Mouse (Mus musculus): ENCODE data around the gene Ube2ql1.

Gene Ube2ql1

DNA sequence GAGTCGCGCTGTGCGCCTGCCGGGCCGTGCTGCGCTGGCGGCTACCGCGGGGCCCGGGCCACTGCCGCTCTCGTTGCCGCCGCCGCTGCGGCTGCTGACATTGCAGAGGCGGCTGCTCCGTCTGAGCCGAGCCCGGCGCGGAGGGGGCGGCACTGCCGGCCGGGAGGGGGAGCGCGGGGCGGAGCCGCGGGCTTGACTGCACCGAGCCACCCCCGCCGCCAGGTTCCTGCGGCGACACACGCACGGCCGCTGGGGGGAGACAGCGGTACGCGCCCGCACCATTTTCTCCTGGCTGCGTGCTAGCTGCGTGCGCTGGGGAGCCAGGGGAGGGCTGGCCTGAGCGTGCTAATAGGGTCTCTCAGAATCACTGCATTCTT, at the start of gene Ube2ql1:
Gene Ube2ql1, minus strand, starts transcription at position 131 of the 377 bp plus-strand sequence.
- peak; percentile 92 for DNase-seq (ENCODE audit: low read depth, low spot score)

DNA sequence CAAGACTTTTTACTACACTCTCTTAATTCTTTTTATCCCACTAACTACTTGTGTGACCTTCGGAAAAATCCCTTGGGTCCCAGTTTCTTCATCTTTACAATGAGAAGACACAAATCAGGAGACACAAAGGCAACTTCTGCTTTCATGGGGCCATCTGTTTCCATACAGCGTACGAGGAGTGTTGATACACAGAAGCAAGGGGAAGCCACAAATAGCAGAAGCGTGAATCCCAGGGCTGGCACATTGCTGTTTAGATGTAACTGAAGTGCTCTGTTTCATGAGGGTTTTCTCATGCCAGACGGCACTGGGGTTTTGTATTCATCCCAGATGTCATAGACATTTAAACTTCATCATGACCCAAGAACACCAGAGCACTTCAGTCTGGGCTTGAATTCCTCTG, 49.0 kb upstream of the Ube2ql1 start:
- DNase-seq (ENCODE audit: low read depth, low spot score), result no peak

DNA sequence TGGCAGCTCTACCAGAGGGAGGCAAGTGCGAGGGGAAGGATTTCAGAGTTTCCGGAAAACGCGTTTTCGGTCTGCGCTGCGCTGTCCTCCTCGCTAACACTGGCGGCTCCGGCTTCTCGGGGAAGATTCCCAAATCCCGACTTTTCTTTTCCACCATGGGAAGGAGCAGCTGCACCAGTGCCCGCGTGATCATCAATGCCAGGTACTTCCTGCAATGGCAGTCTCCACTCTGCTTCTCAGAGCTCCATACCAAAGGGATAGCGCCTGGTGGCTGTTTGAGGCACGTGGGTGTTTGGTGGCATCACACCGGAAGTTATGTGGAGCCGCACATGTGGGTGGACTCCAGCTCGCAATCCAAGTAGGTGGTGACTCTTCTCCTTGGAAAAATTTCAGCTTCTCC, 38.5 kb upstream of the Ube2ql1 start:
- DNase-seq (ENCODE audit: low read depth, low spot score), result no peak

DNA sequence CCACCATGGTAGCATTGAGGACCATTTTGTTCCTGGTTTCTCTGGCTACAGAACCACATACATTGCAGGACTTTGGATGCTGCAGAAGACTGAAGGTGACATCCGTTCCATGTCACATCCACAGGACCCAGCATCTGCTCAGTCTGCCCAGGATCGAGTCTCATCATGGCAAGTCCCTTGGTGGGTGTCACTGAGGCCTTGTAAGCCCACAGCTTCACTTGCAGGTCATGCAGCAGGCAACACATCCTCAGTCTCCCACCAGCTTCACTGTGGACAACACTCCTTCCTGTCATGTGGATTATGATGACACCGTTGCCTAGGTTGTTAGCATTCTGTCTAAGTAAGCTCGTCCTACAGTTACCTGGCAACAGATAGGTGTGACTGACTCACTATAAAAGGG, 32.7 kb upstream of the Ube2ql1 start:
- no peak for DNase-seq (ENCODE audit: low read depth, low spot score)

DNA sequence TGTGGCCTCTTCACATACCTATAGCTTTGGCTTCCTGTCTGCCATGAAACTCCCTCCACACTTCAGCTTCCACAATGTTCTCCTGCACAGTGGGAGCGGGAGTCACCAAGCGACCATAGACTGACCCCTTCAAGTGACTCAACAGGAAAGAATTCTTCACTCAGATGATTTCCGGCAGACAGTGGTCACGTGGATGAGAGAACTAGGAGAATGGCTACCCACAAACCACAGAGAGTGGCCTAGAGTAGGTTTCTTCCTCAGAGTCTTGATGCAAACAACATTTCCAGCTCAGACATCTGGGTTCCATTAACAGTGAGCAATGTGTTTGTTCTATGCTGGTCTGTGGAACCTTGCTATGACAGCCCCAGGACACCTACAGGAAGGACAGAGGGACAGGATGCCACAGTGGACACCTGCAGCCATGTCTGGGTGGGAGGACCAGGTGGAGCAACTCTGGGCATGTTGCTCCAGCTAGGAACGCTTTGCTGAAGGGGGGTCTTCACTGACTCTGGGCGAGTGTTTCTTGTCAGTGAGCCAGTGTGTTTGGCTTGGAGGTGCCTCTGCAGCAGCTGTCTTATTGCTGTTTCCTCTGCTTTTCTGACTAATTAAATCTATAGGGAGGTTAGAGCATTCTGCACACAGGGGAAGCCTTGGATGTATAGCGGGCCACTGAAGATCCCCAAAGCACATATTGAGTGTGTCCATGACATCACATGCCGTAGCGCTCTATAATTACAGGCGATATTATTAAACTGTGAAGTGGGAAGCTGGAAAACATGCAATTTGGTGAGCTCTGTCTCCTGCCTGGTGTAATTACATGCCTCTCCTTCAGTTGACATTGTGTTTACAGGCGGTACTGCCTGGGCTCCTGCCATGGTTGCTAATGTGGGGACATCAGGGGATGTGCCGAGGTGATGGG, 31.1 kb upstream of the Ube2ql1 start:
- no peak for DNase-seq (ENCODE audit: low read depth, low spot score)

DNA sequence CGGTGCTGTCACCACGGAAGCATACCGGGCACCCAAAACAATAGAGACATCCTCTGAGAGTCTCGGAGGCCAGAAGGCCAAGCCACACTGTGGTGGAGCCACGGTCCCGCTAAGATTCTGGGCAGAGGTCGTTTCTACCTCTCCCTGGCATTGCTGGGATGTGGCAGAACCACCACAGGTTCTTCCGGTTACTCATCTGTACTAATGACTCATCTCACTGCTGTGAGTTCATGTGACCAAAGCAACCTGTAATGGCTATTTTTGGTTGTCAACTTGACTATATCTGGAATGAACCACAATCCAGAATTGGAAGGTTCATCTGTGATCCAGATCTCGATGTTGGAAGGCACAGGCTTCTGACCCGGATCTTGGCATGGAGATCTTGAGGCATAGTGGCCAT, 28.5 kb upstream of the Ube2ql1 start:
- no peak for DNase-seq (ENCODE audit: low read depth, low spot score)

DNA sequence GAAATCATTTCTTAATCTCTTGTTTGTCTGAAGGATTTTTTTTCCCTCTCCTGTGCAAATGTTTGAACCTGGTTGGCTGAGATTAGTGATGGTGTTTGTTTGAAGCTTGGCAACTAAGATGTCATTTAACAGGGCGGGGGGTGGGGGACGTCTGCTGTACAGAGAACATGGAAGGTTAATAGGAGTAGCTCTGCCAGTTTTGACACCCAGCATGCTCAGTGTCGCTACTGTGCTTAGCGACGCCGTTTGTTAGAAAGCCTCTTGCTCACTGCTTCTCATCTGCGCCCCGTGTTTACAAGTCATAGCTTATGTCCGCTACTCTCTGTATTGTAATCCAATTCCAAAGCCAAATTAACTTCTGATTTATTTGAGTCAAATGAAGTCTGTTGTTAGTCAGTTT, 25.0 kb upstream of the Ube2ql1 start:
- no peak for DNase-seq (ENCODE audit: low read depth, low spot score)

DNA sequence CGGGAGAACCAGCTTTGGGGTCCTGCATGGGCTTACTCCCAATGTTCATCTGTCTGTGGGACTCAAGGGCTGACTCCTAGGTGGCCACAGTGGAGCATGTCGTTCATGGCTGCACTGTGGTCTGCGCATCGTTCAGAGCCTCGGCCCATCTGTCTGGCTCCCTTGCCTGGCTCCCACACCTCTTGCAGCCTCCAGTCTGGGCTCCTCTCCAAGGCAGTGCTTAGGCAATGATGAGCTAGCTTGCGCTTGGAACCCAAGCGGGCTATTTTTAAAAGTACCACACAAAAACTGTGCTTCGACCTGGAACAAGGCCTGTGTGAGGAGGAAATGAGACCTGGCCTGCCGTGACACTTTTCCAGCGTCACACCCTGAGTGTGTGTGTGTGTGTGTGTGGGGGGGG, 21.7 kb upstream of the Ube2ql1 start:
- DNase-seq (ENCODE audit: low read depth, low spot score), result no peak

DNA sequence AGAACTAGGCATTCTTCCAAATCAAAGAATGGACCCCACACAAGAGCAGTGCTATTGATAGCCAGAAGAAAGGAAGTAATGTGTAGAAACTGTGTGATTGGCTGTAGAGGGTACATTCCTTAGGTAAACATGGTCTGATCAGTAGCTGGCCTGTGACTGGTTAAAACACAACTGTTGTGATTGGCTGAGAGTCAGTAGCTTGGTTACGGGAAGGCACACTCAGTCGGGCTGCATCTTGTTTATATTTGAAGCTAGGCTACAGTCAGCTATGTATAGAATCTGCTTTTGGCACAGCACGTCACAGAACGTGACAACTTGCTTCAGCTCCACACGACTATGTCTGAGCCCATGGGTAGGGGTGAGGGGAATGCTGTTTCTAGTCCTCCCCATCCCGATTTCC, 19.3 kb upstream of the Ube2ql1 start:
- no peak for DNase-seq (ENCODE audit: low read depth, low spot score)

DNA sequence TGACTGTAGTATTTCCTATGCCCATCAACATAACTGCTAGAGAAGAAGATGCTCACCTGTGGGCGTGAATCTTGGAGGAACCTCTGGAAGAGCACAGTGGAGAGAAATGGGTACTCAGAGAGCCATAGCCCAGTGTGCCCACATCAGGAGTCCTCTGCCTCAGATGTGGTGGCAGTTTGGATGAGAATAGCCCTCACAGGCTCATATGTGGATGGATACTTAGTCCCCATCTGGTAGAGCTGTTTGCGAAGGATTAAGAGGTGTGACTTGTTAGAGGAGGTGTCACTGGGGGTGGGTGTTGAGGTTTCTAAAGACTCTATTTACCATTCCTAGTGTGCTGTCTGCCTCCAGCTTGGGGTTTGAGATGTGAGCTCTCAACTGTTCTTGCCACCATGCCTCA, 13.2 kb upstream of the Ube2ql1 start:
- no peak for DNase-seq (ENCODE audit: low read depth, low spot score)

DNA sequence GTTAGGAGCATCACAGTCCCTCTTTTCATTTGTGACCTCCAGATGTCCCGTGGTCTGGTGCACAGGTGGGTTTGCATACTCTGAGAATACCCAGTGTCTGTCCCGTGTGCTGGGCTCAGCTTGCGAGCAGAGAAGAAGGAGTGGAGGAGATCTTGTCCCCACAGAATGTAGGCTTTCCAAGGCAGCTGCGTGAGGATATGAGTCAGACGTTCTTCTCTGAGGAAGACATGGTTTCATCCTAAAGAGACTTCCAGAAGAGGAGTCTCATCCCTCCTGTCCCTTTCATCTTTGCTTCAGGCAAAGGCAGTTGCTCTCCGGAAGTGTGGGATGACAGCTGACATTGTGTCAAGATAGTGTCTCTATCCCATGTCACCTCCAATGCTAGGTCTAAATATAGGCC, 11.8 kb upstream of the Ube2ql1 start:
- no peak for DNase-seq (ENCODE audit: low read depth, low spot score)

DNA sequence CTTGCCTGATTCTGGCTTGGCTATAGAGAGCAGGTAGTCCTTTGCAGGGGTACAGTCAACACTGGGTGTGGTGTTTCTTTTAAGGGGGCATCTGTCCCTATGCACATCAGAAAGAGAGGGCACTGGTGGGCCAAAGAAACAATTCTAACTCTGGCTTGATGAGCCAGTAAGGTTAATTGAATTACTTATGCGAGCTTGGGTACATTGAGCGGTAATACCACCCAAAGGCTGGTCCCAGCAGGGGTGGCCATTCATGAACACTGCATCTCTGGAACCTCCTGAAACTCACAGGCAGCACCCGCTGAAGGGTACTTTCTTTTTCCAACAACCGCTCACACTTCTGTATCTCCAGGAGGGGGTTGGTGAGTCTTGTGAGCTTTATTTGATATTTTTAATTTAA, 9.1 kb upstream of the Ube2ql1 start:
- DNase-seq (ENCODE audit: low read depth, low spot score), result no peak

DNA sequence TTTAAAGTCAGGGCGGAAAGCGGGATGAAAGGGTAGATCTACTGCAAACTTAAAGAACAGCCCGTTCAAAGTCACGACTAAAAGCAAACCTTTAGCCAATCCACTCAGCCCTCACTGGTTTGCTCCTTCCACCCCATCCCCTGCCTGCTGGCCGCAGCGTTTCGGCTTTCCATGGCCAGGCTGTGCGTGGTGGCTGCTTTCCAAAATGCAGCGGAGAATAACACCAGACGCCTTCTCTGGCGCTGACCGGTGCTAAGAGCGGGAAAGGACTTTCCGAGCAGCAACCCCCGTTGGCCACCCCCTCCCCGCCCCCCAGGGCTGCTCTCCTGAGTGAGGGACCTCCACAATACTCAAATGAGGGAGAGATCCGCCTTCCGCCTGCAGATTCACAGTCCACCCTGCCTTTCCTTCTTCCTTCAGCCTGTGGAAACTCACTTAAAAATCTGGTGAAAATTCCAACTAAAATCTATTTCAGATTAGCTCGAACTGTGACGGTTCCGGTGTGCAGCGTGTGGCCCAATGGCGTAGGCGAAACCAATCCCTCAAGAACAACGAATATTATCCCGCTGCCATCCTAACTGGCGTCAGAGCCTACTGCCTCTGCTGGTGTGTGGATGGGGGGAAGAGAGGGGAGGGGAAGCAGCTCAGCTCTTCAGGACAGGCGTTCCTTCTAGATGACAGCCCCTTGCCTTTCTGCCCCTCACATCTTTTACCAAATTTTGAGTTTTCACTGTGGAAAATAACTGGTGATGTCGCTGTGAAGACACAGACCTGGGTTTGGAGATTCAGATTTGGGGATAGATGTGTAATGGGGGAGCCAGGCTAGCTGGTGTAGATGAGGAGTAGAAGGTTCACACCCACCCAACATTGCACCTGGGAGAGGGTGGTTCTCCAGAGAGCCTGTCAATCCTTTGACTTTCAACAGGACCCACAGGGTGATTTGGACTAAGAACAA, 919 bp upstream of the Ube2ql1 start:
- no peak for DNase-seq (ENCODE audit: low read depth, low spot score)

DNA sequence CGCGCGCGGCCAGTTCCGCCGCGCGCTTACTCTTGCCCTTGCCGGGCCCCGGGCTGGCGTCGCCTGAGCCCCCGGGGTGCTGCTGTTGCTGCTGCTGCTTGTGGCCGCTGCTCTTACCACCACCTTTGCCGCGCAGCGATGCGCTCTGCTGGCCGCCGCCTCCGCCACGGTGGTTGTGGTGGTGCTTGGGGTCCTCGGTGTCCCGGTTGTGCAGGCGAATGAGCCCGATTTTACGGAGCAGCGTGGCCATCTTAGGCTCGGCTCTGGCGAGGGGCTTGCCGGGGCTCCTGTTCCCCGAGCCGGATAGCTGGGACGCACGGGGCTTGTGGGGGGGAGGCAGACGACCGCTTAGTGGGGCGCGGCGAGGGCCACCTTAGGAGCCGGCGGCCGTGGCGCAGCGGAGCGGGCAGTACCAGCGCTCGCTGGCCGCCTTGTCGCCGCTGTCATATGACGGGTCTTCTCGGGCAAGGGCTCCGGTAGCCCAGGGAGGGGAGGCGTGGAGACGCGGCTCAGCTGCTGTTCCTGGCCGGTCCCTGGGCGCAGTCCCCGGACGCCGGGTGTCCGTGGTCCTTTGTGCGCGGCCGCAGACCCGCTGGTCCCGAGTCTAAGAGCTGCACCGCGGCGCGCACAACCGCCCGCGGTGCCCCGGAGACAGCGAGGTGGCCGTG, 464 bp downstream of the Ube2ql1 start:
- peak; percentile 71 for DNase-seq (ENCODE audit: low read depth, low spot score)

DNA sequence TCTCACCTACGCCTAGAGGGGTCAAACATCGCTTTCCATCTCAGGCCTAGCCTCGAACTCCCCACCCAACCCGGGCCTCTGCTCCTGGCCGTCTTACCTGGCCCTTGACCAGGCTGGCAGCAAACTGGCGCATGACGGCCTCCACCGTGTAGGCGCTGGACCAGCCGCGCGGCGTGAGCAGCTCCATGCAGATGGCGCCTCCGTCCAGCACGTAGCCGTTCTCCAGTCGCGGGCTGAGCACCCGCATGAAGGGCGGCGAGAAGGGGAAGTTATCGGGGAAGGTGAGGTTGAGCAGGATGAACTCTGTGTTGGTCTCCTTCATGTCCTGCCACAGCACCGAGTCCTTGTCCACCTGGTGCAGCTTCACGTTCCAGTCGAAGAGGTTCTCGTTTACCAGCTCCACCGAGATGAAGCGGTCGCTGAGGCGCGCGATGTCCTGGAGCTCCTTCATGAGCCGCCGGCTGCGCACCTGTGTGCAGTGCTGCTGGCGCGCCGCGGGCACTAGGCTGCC, 1.2 kb downstream of the Ube2ql1 start:
- DNase-seq (ENCODE audit: low read depth, low spot score), result peak; percentile 74

DNA sequence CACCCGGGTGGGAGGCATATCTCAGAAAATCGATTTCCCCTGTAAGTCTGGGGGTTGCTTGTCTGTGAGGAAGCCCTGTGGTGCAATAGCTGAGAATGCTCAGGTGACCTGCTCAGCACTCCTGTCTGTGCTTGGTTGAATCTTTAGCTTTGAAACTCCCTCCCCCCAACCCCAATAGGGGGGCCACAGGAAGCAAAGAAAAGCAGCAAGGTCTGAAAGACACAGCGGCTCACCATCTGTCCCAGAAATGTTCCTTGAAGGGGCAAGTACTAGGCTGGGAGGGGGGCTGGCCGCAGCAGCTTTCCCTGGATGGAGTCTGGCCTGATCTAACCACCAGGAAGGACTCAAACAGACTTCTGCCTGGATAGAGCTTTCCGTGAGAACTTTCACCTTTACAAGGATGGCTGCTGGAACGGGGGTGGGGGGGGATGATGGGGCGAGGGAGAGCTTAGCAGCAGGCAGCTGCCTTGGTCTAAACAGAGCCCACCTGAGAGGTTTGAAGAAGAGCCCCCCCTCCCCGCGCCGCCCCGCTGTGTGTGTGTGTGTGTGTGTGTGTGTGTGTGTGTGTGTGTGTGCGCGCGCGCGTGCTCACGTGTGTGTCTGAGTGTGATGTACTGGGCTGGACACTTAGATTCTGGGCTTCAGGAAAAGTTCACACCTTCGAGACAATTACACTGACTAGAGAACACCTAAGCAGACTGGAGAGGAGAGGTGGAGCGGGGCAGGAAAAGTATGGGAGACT, 2.1 kb downstream of the Ube2ql1 start:
- DNase-seq (ENCODE audit: low read depth, low spot score), result peak; percentile 11

DNA sequence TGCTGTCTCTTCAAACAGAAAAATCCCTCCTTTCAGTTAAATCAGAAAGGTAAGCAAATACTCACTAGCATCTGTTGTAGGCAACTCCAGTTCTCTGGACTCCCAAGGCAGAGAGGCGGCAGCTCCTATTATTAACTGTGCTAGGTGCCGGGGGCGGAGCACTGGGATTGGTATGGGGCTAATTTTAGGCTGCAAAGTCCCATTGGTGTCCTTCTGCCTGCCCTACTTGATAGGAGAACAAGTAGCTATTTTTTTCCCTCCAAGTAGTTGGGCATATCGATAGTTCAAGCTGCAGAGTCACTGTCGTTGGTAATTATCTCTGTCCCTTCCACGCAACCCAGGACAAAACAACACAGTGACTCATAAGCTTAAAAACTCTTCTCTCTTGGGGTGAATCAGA, 7.1 kb downstream of the Ube2ql1 start:
- no peak for DNase-seq (ENCODE audit: low read depth, low spot score)

DNA sequence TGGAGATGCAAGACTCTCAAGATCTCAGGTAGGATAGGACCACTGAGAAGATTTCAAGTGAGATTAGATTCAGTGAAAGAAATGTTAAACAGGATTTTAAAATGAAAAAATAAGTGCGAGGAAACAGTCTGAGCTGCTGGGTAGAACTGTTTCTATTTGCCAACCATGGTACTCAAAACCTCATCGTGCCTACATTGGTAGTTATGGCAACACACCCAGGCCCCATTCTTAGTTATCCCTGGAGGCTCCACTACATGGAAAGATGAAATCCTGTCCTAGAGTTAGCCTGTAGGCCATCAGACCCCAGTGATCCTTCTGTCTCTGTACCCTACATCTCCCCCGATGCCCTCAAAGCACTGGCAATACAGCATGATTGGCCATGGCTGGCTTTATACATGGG, 14.3 kb downstream of the Ube2ql1 start:
- no peak for DNase-seq (ENCODE audit: low read depth, low spot score)

DNA sequence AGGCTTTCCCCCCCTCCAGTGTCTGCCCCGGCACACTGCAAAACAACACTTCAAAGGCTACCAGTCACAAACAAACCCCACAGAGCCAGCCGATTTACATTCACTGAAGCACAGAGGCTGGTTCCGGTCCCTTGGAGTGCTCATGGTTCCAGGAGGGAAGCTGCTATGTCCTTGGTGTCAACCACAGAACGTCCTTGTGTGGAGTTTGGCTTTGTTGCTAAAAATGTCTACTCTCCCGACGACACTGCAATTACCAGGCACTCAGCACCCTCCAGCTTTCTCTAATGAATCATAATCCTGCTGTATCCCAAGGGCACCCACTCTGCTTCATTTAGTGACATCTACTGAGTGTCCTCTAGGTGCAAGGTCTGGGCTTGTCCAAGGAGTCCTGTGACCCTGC, 18.5 kb downstream of the Ube2ql1 start:
- DNase-seq (ENCODE audit: low read depth, low spot score), result peak; percentile 11

DNA sequence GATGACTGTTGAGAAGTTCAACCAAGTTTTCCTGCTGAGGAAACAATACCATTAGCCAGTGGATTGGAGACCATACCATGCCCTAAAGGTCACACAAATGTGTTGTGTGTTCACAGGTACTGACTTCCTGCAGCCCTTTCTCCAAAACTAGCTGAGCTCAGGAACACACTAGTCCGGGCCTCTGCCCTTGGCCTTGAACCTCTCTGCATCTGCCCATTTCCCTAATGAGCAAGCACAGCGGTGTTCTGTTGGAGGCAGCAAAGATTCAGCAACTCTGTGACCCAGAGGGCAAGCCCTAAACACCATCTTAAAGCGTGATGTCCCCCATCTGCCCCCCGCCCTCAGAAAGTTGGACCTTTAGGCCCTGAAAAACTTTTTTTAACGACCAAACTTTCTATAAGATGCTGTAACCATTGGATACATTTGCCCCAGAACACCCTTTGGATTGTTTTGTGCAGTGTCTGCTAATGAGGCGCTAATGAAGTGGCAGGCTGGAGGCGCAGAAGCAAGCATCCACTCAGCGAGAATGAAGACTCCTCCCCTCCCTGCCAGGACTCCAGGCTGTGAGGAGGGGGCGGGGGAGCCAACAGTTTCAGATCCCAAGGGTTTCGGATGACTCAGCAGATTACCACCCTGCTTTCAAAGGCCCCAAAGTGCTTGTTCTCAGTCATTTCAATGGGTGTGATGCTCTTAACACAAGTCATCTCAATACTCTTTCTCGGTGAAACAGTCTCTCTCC, 21.7 kb downstream of the Ube2ql1 start:
- peak; percentile 65 for DNase-seq (ENCODE audit: low read depth, low spot score)

Measured in ZHBTc4 (cell line).